Mouse (Mus musculus) right cerebral cortex, adult 18-20 months (tissue): Measurements from ENCODE around the gene Ldhd.
"Not testable (repeated sequence)": the region's sequence is repeated elsewhere in the genome, so short reads cannot be mapped to it uniquely, and the experiment has no call there.

Experiments used
- DNase-seq: peaks from one replicate; pipeline ENCODE4 v3.0.0; 2022; ENCODE audit warnings: mixed read lengths

The Ldhd gene

DNA sequence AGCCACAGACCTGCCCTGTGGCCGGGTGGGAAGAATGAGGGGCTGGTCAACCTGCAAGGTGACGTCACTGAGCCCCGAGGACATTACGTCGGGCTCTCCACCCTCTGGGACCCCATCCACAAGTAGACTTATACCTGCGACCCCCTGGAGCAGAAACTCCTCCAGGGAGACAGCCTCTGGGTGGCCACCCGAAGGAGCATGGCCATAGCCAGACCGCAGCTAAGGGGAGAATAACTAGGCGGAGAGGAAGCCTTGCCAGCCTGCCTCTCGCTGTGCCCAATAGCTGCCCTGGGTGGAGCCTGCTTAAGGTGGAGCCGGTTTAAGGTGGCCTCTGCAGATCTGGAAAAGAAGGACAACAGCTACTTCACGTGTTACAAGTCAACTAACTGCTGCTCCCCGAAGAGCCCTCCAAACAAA lies at the start of gene Ldhd:
Ldhd (minus strand) TSS at position 270 of the 417 bp plus-strand sequence.
- peak; percentile 68 for DNase-seq

DNA sequence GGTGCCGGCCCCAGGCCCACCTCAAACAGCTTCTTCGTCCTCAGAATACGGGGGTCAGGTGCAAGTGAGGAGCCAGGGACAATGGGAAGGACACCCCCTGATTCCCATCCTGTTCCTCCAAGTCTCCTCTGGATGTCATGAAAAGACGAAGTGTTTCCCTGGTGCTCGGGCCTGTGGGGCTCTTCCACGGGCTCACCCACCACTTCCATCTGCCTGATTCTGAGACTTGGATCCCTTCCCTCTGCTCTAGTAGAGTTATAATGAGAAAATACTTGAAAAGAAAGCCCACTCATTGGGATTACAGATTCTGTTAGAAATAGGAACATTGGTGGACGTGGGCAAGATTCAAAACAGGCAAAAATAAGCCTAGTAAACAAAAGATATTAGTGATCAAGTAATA lies 48.7 kb upstream of the Ldhd start:
- DNase-seq, result peak; percentile 54

DNA sequence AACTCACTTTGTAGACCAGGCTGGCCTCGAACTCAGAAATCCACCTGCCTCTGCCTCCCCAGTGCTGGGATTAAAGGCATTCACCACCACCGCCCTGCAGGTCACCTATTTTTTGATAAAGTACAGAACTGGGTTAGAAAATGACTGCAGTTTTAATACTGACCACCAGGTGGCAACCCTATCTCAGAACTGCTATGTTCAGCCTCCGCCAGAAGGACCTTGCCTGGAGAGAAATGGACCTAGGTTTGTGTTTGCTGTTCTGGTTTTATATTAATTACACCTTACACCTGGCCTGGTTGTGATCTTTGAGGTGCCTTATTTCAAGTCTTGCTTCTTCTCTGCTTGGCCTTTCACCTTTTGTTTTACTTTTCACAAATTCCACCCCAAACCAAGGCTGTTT lies 47.9 kb upstream of the Ldhd start:
- DNase-seq, result peak; percentile 62

DNA sequence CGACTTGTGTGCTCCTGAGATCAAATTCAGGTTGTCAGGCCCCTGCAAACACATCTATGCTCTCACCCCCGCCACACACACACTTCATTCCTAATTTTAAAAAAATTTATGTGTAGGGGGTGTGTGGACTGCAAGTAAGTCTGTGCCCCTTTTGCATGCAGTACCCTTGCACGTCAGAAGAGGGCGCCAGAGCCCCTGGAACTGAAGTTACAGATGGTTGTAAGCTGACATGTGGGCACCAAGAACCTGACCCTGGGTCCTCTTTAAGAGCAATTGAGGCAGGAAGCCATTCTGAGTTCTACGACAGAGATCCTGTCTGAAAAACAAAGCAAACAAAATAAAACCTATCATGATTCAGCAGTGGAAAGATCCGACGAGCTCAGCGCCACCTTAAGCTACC lies 46.1 kb upstream of the Ldhd start:
- no peak for DNase-seq

DNA sequence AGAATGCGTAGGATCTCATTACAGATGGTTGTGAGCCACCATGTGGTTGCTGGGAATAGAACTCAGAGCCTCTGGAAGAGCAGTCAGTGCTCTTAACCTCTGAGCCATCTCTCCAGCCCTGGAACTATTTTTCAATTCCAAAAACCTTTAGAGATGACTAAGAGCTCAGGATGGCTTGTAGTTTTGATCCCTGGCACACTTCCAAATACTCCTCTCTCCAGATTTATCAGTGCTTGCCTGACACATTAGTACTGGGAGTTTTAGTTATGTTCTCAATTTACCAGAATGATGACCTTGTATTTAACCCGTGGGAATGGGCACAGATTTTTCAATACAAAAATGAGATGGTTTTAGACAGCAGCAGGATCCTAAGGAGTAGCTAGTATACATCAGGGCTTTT lies 36.6 kb upstream of the Ldhd start:
- DNase-seq, result no peak

DNA sequence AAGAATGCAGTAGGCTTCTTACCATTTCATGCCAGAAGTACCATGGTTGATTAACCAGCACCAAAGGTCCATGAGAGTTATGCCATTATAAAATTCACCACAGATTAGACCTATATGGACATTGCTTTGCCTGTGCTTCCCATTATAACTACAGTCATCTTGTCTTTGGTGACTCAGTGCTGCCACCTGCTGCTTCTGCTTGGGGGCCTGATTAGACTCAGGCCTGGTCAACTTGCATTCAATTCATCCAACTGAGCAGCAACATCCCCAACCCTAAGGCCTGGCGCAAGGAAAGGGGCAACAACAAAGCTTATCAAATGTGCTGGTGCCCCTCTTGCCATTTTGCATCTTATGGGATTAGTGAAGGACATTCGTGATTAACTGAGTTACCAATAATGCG lies 32.3 kb upstream of the Ldhd start:
- DNase-seq, result peak; percentile 77

DNA sequence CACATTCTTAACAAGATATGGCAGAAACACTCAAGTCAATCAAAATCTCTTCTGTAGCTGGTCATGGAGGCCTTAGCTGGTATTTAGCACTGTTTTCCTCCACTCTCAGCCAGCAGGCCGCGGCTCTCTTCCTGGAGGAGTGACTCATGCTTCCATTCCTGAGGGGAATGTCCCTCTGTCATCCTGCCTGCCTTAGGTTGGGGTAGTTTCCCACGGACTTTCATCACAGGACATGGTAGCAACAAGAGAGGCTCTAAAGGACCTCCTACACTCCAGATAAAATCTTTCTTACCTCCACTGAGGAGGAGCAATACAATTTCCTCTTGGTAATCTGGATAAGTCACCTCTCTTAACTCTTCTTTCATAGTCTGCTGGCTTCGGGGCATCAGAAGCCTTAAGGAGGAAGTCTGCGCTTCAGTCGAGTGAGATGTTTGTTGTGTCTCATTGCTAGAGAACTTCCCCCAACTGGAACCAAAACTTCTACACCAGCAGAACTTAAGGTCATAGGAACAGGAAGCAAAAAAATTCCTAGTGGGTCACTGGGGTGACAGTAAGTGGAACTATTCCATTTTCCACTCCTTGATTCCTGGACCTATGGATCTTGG lies 28.7 kb upstream of the Ldhd start:
- DNase-seq, result no peak

DNA sequence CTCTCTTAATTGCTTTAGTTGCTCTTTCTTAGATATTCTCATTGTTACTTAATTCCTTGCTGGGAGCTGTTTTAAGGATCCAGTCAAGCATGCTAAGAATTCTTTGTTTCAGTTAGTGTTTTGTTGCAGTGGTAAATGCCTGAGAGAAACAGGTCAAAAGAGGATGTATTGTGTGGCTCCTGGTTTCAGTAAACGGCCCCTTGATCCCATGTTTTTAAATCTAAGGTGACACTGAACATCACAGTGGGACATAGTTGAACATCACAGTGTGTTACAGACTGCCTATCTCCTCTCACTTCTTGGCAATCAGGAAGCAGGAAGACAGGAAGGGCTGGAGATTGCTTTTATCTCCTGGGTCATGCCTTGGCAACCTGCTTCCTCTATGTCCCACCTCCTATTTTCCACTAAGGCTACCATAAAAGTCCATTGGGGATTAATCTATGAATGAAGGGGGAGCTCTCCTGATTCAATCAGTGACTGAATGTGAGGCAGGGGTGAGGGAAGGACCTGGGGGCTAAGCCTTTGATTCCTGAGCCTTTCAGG lies 27.2 kb upstream of the Ldhd start:
- no peak for DNase-seq

DNA sequence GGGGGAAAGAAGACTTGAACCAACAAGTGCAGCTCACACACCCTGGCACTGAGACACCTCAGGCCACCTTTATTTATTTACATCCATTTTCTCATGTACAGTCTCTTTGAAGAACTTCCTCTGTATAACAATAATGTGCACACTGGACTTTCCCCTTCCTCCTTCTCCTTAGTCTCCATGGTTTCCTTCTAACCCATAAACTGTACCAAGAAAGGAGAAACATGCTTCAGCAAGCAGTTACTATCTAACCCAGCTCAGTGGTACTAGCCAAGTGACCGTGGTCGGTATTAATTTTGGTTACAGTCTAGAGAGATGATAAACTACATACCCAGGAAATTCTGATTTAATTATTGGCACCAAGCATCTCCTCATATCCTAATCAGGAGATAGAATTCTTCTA lies 23.4 kb upstream of the Ldhd start:
- DNase-seq, result no peak

DNA sequence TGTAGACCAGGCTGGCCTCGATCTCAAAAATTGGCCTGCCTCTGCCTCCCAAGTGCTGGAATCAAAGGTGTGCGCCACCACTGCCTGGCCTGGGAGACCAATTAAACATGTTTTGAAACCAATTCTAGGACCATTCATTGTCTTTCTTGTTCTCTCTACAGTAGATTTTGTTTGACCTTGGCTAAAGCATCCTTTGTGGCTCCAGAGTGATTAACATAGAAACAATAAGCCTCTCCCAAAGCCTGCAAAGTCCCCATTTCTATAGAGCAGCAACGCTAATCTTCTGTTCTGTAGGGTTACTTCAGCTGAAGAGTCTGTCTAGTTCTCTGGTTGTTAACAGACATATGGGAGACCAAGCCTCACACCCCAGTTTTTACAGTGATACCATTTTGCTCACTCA lies 20.5 kb upstream of the Ldhd start:
- no peak for DNase-seq

DNA sequence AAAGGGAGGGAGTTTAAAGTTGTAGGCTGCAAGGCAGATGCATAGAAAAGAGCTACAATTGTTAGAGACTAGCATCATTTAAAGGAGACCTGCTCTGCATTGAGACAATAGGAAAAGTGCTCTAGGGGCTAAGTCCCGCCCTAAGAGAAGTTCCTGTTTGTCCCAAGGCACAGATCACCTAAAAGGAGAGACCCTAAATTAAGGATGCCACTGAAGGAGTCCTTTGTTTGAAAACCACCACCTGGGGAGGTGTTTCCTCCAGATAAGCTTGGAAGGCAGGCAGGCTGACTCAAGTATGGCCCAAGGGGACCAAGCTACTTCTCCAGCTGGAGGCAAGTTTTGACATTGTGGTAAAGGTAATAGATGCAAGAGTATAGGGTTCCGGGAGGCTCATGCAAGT lies 18.7 kb upstream of the Ldhd start:
- DNase-seq, result no peak

DNA sequence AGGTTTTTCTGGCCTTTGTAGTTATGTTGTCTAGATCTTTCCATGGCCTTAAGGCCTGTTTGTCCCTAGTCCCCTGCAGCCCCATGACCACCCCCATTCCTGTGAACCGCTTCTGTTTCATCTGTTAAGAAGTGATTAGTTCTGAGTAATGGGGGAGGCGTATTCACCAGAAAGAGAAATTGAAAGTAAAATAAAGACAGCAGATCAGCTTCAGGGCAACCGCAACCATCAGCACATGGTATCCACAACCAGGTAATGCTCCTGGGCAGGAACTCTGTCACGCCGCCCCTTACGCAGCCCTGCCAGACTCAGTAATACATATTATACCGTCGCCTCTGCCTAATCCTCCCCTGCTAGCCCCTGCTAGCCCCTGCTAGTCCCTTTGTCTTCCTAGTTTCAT lies 15.5 kb upstream of the Ldhd start:
- no peak for DNase-seq

DNA sequence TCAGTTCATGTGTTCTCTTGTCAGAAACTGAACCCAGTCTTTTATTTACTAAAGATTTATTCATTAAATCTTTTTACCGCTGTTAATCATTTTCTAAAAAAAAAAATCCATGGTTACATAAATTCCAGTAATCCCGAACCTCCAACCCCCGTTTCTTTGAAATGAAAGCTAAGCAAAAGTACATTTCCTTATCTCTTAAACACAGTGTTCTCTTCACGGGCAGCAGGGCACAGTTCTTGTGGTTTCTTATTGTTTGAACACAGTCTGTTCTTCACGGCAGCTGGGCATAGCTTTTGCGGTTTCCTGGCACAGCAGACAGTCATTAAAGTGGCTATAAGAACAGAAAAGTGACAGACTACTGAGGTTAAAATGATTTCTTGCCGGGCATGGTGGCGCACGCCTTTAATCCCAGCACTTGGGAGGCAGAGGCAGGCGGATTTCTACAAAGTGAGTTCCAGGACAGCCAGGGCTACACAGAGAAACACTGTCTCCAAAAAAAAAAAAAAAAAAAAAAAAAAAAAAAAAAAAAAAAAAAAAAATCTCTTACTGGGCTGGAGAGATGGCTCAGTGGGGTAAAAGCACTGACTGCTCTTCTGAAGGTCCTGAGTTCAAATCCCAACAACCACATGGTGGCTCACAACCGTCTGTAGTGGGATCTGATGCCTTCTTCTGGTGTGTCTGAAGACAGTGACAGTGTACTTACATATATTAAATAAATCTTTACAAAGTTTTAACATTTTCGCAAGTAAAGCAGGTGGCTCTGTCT lies 14.3 kb upstream of the Ldhd start:
- DNase-seq, result not testable (repeated sequence)

DNA sequence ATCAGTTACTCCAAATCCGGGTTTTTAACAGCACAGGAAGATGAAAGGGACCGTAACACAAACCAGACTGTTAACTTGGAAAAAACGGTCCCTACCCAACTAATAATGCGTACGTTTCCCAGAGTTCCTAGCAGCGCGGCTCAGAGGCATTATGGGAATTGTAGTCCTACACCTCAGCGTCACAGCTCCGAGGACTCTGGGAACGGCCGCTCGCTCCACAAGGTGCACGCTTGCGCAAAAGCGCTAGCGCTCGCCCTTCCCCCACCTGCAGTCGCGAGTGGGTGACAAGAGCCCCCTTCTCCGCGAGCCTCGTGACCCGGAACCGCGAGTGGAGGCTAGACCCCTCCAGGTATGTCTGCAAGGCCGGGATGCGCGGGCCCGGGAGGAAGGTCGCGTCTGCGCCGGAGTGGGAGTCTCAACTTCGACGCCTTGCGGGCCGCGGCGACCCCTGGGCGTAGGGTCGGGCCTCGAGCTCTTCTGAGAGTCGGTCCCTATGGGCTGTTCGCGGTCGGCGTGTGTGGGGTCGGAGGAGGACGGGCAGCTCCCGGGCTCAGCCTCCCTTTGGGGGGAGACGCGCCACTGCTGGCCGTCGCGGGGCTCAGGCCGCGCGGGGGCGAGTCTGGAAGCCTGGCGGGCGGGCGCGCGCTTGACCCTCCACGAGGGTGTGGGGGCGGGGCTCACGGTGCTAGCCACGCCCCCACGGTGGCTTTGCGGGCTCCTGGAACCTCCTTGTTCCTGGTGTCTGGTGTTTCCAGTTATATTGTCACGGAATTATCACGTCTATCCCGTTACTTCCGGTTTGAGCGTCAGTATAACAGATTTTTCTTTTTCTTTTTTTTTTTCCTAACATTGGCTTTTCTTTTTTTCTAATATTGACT lies 13.3 kb upstream of the Ldhd start, which contains the start of gene Zfp1:
Zfp1 (plus strand) TSS at position 138 of the 878 bp plus-strand sequence.
- DNase-seq, result peak; percentile 95

DNA sequence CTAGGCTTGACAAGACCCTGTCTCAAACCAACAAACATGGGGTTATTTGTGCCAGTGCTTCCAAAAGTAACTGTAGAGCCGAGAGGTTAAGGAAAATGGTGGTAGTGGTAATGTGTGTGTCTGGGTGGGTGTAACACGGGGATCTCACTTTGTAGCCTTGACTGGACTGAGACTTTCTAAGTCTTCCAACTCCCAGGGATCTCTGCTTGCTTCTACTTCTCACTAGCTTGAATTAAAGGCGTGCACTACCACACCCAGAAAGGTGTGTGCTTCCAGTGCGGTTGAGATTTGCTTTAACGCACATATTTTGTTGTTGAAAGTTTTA lies 12.7 kb upstream of the Ldhd start:
- DNase-seq, result no peak

DNA sequence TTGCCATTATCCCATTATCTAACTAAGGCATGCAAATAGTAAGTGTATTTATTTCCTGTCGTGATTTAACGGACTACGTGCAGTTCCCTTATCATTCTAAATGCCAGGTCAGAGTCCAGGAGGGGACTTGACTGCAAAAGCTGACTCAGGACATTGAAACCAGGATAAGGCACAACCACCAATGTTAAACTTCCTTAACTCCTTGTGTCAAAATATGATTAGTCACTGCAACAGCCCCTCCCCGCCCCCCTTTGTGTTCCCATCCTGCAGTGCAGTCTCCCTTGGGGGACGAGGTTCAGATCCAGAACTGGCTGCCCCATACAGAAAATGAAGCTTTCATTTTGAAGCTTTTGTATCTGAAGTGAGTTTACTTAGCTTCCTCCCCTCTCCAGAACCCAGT lies 12.3 kb upstream of the Ldhd start:
- no peak for DNase-seq

DNA sequence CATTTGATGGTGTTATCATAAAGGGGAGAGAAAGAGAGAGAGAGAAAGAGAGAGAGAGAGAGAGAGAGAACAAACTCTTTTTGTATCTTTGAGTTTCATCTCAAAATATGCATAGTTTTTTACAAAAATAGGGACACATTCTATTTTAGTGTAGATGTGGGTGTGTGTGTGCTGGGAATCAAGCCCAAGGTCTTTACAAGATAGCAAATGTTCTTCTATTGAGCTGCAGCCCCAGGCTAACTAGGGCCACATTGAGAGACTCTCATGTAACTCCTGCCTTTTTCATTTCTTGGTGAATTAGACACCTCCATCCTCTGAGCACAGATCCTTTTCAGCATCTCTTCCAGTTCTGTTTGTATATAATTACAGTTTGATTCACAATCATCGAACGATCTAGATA lies 10.9 kb upstream of the Ldhd start:
- DNase-seq, result no peak

DNA sequence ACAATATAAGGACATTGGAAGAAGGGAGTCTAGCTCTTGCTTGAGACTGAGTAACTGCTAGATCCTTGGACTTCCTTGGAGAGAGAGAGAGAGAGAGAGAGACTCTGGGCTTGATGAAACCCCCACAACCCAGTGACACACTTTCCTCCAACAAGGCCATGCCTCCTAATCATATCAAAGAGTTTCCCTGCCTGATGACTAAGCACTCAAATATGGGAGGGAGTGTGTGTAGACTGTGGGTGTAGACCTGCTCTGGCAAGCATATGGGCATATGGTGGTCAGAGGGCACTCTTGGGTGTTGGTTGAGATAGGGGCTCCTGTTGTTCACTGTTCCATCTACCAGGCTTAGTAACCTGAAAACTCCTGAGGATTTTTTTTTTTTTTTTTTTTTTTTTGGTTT lies 7.9 kb upstream of the Ldhd start:
- no peak for DNase-seq

DNA sequence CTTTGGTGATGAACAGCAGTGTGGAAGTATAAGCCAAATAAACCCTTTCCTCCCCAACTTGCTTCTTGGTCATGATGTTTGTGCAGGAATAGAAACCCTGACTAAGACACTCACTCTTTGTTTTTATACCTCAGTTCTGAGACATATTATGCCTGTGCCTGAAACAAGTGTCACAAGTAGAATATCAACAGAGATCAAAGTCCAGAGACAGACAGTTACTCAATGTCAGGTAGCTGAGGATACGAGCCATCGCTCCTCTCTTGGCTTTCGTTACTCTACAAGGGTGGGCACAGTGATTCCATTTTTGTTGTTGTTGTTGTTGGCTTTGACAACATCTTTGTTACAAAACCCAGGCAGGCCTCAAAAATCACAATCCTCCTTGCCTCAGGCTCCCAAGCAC lies 2.8 kb upstream of the Ldhd start:
- no peak for DNase-seq

DNA sequence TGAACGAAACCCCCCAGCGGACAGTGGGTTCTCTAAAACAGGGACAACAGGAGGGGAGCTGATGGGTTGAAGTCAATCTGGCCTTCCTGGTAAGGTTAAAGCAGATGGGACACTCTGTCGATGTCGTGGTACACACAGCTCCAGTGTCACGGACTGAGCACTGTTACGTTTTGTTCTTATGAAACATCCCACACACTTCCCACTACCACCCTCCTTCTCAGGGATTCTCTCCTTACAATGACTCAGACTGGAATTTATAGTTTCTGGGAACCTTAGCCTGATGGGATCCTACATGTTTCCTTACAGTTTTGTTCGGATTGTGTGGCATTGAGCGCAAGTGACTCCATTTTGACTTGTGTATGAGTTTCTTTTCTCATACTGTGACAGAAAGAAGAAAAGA lies 1.4 kb upstream of the Ldhd start:
- DNase-seq, result peak; percentile 55

DNA sequence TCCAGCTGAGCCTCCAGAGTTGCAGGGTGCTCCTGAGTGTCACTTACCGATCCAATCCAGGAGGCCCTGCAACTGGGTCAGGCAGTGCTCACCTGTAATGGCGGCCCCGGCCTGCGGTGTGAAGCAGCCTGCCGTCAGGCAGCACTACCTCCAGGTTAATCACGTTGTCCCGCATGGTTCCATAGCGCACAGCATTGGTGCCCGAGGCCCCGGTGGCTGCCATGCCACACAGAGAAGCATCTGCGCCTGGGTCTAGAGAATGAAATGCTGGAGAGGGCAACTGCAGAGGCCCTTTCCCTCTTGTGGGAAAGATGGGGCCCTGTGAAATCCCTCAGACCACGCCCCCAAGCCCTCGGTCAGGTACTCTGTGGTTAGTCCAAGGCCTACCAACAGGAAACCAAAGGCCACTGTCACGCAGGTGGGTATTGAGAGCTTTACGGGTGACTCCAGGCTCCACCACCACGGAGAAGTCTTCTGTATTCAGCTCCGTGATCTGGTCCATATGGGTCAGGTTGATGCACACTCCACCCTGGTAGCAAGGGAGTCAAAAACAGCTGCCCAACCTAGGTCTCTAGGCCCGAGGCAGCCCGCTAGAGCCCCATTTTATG lies 1.2 kb downstream of the Ldhd start:
- DNase-seq, result no peak

DNA sequence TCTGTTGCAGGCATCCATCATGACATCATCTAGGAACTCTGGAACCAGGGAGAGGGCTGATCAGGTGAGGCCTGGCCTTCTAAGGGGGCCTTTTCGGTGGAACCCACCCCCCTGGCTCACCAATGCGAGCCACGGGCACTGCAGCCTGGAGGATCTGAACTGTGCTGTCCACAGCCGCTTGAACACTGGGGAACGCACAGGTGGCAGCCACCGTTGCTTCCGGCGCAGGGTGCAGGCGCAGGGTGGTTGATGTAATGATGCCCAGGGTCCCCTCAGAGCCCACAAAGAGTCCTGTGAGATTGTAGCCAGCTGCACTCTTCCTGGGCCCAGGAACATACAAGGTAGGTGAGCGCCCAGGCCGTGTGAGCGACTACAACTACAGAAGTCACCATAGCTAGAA lies 1.8 kb downstream of the Ldhd start:
- no peak for DNase-seq

DNA sequence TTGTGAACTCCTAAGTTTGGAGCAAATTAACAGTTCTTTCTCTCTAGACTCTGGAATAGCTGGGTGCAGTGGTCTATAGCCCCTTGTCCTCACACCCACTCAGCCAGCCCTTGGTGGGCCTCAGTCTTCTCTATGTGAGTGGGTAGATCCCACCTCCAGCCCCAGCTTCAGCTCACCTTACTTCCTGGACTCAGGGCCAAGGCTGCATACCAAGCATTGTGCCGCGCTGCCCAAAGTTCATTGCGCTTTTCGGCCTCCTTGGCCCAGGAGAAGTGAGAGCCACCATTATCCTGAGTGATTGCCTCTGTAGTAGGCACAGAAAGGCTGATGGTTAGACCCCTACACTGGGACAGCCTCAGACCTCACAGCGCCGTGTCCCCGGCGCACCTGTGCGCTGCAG lies 2.3 kb downstream of the Ldhd start:
- no peak for DNase-seq
